Mouse (Mus musculus) thymus, postnatal 36 days (tissue): ENCODE measurements at regions not wholly inside any gene's neighbourhood (a gene's known extent, or its start where the extent isn't known, plus 50 kb on each side); places are given as distances from the start of the nearest gene placed in this dataset.
A peak's percentile ranks its signal among the peaks of the same experiment; 100 is the strongest.
"Not testable (repeated sequence)": the region's sequence is repeated elsewhere in the genome, so short reads cannot be mapped to it uniquely, and the experiment has no call there.

Experiments used
- DNase-seq, 2 experiments: peaks; one replicate each; pipeline ENCODE4 v3.0.0; 2022; ENCODE audit warnings: mixed read lengths in 2 of 2

- no peak for DNase-seq
These were observed 56.0 kb downstream of the Ccdc71l start for GRCm38 (mm10) chr12:32434506-32435002.

DNA sequence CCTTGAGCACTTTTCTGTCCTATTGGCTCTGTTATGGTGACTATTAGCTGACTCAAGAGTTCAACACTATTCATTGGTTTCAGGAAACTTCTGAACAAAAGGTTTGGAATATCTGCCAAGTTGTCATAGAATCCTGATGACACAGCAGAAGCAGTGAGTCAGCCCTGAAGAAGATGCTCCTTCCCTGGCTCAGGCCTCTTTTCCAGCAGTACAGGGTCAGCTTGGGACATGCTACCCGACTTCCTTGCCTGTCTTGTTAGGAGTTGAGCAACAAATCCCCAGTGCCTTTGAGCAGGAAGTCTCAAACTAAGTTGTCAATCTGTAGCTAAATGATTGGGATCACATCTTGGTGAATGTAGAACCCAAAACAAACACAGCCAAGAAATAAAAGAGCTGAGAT, 56.6 kb downstream of the Ccdc71l start:
- DNase-seq, result no peak

DNA sequence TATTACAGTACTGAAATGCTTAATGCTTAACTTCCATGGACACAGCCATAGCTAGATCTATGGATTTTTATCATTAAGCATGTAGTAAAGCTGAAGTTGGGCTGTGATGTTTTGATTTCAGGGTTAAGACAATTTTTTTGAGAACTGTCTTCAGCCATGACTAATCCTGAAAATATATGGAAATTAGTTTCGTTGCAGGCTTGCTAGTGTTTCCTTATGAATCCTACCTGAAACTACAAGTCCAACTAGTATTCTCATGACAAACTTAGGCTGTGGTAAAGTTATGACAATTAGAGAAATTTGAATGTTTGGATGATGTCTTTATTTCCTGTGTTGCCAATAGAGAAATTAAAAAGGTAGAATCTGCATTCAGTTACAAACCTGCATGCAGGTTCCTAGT, 59.7 kb downstream of the Ccdc71l start:
- no peak for DNase-seq

- DNase-seq, result no peak
These were observed 66.3 kb downstream of the Ccdc71l start for GRCm38 (mm10) chr12:32444770-32445169.

GRCm38 (mm10) chr12:32445874-32446273, 67.4 kb downstream of the Ccdc71l start:
- DNase-seq, result no peak

- no peak for DNase-seq
These were observed 70.9 kb downstream of the Ccdc71l start for GRCm38 (mm10) chr12:32449373-32449772.

GRCm38 (mm10) chr12:32451226-32451625, 72.7 kb downstream of the Ccdc71l start:
- no peak for DNase-seq

GRCm38 (mm10) chr12:32454794-32455193, 76.3 kb downstream of the Ccdc71l start:
- DNase-seq, result no peak

- not testable (repeated sequence) for DNase-seq
These were observed 76.7 kb downstream of the Ccdc71l start for GRCm38 (mm10) chr12:32455231-32455630.

DNA sequence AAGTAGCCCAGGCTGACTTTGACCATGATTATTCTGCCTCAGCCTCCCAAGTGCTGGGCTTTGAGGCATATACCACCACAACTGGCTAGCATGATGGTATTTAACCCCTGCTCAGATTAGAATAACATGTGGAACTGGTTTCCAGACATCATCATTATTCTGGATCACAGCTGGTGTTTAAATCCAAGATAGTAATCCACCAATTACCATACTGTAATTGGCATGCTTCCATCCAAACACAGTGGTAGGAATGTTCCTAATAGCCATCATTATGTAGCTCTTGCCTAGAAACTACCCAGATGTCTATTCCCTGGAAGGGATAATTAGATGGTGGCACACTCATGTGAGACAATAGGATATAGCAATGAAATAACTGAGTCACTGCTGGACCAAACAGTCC, 77.4 kb downstream of the Ccdc71l start:
- no peak for DNase-seq

GRCm38 (mm10) chr12:32456796-32457195, 78.3 kb downstream of the Ccdc71l start:
- DNase-seq, result no peak

GRCm38 (mm10) chr12:32458386-32458785, 79.9 kb downstream of the Ccdc71l start:
- DNase-seq, result no peak

DNA sequence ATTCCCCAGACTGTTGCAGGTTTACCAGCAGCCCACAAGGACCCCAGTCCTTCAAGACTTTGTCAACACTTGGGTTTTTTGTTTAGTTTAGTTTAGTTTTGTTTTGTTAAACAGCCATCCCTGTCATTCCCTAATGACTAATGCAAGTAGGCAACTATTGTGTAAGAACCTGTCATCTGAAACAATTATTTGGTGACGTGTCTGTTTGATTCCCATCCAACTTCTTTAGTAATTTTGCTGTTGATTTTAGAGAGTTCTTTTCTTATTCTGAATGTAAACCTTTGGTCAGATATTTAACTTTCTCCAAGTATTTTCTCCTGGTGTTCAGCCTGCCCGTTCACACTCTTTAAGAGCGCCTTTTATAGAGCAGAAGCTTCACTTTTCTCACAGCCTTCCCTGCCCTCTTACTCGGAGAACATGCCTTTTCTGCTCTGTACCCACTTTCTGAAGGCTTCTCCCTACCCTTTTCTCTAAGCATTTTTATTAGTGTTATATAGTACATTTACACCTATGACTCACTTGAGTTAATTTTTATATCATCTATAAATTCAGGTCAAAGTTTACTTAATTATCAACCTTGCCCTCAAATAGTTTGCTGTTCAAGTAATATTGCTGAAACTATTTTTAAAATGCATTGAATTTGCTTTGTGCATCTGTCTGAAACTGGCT, 82.0 kb downstream of the Ccdc71l start:
- DNase-seq, result no peak

GRCm38 (mm10) chr12:32465371-32465770, 86.9 kb downstream of the Ccdc71l start:
- no peak for DNase-seq

DNA sequence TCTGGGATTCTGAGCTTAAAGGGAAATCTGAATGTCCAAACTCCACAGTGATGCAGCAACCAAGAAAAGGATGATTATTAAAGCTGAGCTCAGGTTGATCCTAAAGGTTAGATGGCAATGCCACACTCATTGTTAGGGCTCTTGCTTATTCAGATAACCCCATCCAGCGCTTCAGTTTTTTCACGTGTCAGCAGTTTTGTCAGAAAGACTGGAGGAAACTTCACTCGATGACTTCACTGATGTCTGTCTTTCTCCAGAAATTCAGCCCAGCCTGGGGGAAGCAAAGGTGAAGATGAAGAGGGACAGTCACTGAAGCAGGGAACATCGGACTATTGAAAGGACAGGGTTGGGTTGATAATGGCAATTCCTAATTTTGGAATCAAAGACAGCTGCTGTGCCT, 91.4 kb downstream of the Ccdc71l start:
- DNase-seq, result no peak

DNA sequence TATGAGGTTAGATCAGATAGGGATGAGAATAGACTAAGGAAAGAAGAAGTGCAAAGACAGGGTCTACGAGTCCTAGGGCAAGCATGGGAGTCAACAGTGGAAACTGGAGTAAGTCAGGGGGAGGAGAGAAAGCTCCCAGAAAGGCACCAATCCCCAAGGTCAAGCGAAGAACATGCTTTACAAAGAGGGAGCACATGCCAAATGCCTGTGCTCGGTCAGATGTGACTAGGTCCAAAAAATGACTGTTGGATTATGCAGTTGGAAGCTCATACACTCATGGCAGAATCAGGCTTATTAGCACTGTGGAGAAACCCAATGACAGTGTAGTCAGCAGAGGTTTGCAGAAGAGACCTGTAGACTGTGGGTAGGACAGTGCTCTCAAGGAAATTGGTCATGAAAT, 100.9 kb downstream of the Ccdc71l start:
- no peak for DNase-seq

GRCm38 (mm10) chr12:32480268-32480667, 101.8 kb downstream of the Ccdc71l start:
- DNase-seq, result no peak

GRCm38 (mm10) chr12:32481051-32481450, 102.5 kb downstream of the Ccdc71l start:
- DNase-seq, result no peak

DNA sequence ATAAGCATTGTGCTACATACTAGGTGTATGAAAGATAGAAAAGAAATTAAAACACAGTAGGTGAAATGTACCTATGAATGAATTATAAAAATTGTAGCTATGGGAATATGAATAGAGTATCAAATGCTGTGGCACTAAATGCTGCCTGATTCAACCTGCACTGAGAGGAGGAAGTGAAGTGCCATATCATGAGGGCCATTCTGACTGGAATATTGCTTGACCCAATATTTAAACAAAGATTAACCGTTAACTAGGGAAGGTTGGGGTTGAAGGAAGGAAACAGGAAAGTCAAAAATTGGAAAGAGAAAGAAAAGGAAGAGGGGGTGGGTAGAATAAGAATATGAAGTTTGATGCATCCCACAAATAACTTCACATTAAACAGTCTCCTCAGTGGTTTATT, 103.8 kb downstream of the Ccdc71l start:
- DNase-seq, result no peak

- DNase-seq, result no peak
These were observed 104.3 kb downstream of the Ccdc71l start for GRCm38 (mm10) chr12:32482777-32483176.

GRCm38 (mm10) chr12:32486246-32486645, 107.7 kb downstream of the Ccdc71l start:
- DNase-seq, result no peak

- peak; percentile 45 to 59 for DNase-seq
These were observed 108.2 kb downstream of the Ccdc71l start for GRCm38 (mm10) chr12:32486729-32487128.

DNA sequence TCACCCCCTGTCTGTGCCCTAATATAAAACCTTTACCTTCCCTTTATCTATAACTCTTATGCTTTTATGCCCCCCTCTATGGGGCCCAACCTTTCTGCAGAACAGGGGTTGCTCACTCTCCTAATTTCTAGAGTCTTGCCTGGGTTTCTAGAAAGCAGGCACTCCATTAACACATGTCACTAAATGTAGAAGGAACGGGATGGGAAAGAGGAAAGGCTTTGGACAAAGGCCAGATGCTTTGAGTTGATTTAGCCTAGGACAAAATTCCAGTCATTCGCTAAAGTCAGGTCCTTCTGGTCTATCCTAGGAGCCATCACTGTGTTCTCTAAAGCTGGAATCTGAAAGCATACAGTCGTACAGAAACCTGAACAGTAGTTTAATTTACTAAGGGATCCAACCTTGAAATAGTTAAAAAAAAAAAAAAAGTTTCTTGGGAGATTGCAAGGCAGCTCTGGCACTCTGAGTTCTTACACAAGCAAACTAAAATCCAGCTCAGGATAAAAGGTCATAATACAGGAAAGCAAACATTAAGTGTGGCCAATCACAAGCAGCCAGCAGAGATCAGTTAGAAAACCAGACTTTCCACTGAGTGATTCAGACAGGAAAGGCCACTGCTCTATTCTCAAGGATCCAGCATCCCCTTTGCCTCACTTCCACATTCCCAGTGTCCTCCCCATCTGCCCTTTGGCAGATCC, 109.5 kb downstream of the Ccdc71l start:
- DNase-seq, result no peak

DNA sequence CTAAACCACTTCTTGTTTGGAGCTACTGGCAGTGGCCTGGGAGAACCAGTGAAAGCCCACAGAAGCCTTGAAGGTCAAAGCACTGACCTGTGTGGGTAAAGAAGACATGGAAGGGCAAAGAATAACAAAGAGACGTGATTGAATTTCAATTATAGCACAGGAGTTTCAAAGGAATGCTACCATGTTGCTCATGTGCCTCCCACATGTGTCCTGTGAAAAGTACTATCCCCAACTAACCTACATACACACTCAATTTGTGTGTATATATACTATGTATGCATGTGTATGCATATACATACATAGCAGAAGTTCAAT, 110.0 kb downstream of the Ccdc71l start:
- DNase-seq, result no peak
